ENCODE assay signal across 15 mouse cellular contexts in genomic region chr1:36429511-36429910, GRCm38 (mm10). TPM values are rescaled to one million over a fixed set of nuclear protein-coding genes. Genes with fewer than 3 reads are reported as not detected.
"Had no signal": no experiment of that assay in that cellular context is flagged by ENCODE, and none has a peak within 500 bp of the region (broad histone marks: within the 10 kb centered on the region; RNA-seq: fewer than 3 reads in every experiment).

No protein-coding gene starts in this region.

- DNase-seq: liver, embryonic 13.5 days; liver, postnatal 0 days; lung, adult 2 months; lung, postnatal 14 days; lung, postnatal 36 days; right cerebral cortex, postnatal 14 days; right cerebral cortex, postnatal 4 days; spleen, adult 18-20 months had no signal

- ATAC-seq: liver, postnatal 0 days; lung, postnatal 0 days; midbrain, embryonic 13.5 days; midbrain, embryonic 15.5 days had no signal

RNA-seq across cellular contexts. Expression of gene Fer1l5, which starts 57.4 kb away (rescaled TPM):
- total RNA-seq: midbrain, postnatal 0 days; monocyte, adult 5-6 weeks had no signal
- polyA plus RNA-seq: macrophage; small intestine, adult 2 months had no signal
